Mouse (Mus musculus): ENCODE data around the gene Tefm. TPM values are rescaled to one million over a fixed set of nuclear protein-coding genes. Genes with fewer than 3 reads are reported as not detected.

The Tefm gene
- total RNA-seq, 1 experiment: 33.3 TPM

- DNase-seq (ENCODE audit: low read depth, low spot score): no peak
- peak overlapping the region; percentile 88 for H3K27ac ChIP-seq (ENCODE audit: insufficient read depth, low read depth, low read length, poor library complexity, severe bottlenecking)
- in situ Hi-C loops (cut with MboI; ENCODE audit: low sequenced_read_pairs in 2 of 2, unreplicated experiment in 2 of 2): no loop called here
- no peaks in the 10 kb centered on the region for H3K36me3 ChIP-seq (ENCODE audit: control insufficient read depth, insufficient read depth, low read length, poor library complexity, severe bottlenecking)
- H3K9ac ChIP-seq (ENCODE audit: insufficient read depth, low read depth, low read length, poor library complexity, severe bottlenecking): peak overlapping the region; percentile 59; the same call in 1 of the 2 replicates
- no peaks in the 10 kb centered on the region for H3K9me3 ChIP-seq (ENCODE audit: control insufficient read depth, insufficient read depth, low read depth, low read length)
- TF ChIP-seq CHD2 (IDR thresholded peaks at IDR 0.05; ENCODE audit: low read depth, low read length) (0 out of 2 replicates have a peak, but pooled peaks have one; percentile 8), ZC3H11A (IDR thresholded peaks at IDR 0.05; ENCODE audit: borderline replicate concordance, low read depth, low read length) (no peak), HCFC1 (IDR thresholded peaks at IDR 0.05; ENCODE audit: borderline replicate concordance, insufficient read depth, low read length) (no peak), ZNF384 (IDR thresholded peaks at IDR 0.05; ENCODE audit: low read depth, low read length) (peak; percentile 94), MAFK (IDR thresholded peaks at IDR 0.05; ENCODE audit: insufficient read depth, low read depth, low read length) (peak; percentile 88)
- H3K4me1 ChIP-seq (ENCODE audit: control insufficient read depth in 2 of 2, insufficient read depth in 2 of 2, low read length in 2 of 2, poor library complexity in 1 of 2): peaks cover 17 to 32% of the 10 kb centered on the region in 2 experiments
- peak overlapping the region; percentile 28 to 32; a peak in 2 of 4 replicates for H3K4me3 ChIP-seq (ENCODE audit: insufficient read depth in 1 of 2, low read depth in 1 of 2, low read length in 2 of 2, poor library complexity in 1 of 2, severe bottlenecking in 1 of 2)
Measured at GRCm38 (mm10) chr11:80176911-80177895, 35.2 kb upstream of the Tefm start.

DNA sequence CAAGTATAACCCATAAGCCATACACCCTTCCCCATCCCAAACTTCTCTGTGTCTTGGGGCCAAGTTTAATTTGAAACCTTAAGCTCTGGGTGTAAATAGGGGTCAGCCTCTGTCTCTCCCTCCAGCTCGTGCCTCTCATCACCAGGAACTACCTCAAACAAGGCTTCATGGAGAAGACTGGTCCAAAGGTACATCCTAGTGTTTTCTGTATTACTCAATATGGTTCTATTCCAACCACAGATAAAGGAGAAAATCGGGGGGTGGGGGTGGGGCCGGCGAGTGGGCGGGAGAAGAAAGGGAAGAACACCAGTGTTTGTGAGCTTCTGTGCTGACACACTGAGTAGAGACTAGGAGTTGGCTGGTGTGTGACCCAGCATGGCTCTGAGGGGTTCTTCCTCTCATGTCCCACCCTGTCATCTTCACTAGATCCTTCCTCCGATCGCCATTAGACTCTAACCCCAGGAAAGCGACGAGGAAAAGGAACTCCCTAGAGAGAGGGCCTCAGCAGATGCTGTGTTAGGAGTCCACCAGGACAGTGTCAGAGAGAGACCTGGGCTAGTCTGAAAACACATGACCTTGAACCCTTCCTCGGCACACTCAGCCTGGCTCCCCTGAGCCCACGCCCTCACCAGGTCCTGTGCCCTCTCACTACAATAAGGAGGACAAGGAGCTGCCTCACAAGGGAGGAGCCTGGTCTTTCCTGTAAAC is 32.1 kb upstream of the Tefm start:
- Histone ChIP-seq H3K36me3 (ENCODE audit: control insufficient read depth, insufficient read depth, low read length, poor library complexity, severe bottlenecking) (no peaks in the 10 kb centered on the region), H3K9ac (ENCODE audit: insufficient read depth, low read depth, low read length, poor library complexity, severe bottlenecking) (peak overlapping the region; percentile 13; the same call in 1 of the 2 replicates), H3K4me3 (ENCODE audit: insufficient read depth in 1 of 2, low read depth in 1 of 2, low read length in 2 of 2, poor library complexity in 1 of 2, severe bottlenecking in 1 of 2) (no peak overlapping the region), H3K27ac (ENCODE audit: insufficient read depth, low read depth, low read length, poor library complexity, severe bottlenecking) (no peak overlapping the region), H3K4me1 (ENCODE audit: control insufficient read depth in 2 of 2, insufficient read depth in 2 of 2, low read length in 2 of 2, poor library complexity in 1 of 2) (peaks cover 17 to 32% of the 10 kb centered on the region in 2 experiments), H3K9me3 (ENCODE audit: control insufficient read depth, insufficient read depth, low read depth, low read length) (no peaks in the 10 kb centered on the region)
- no peak for TF ChIP-seq CHD2 (IDR thresholded peaks at IDR 0.05; ENCODE audit: low read depth, low read length)
- TF ChIP-seq MAFK (IDR thresholded peaks at IDR 0.05; ENCODE audit: insufficient read depth, low read depth, low read length): no peak
- no peak for TF ChIP-seq HCFC1 (IDR thresholded peaks at IDR 0.05; ENCODE audit: borderline replicate concordance, insufficient read depth, low read length)
- no peak for TF ChIP-seq ZNF384 (IDR thresholded peaks at IDR 0.05; ENCODE audit: low read depth, low read length)
- no peak for TF ChIP-seq ZC3H11A (IDR thresholded peaks at IDR 0.05; ENCODE audit: borderline replicate concordance, low read depth, low read length)
- no peak for DNase-seq (ENCODE audit: low read depth, low spot score)
- in situ Hi-C loops (cut with MboI; ENCODE audit: low sequenced_read_pairs in 2 of 2, unreplicated experiment in 2 of 2): no loop called here

- no peak for DNase-seq (ENCODE audit: low read depth, low spot score)
- H3K36me3 ChIP-seq (ENCODE audit: control insufficient read depth, insufficient read depth, low read length, poor library complexity, severe bottlenecking): no peaks in the 10 kb centered on the region
- TF ChIP-seq CHD2 (IDR thresholded peaks at IDR 0.05; ENCODE audit: low read depth, low read length) (no peak), ZNF384 (IDR thresholded peaks at IDR 0.05; ENCODE audit: low read depth, low read length) (no peak), ZC3H11A (IDR thresholded peaks at IDR 0.05; ENCODE audit: borderline replicate concordance, low read depth, low read length) (no peak), MAFK (IDR thresholded peaks at IDR 0.05; ENCODE audit: insufficient read depth, low read depth, low read length) (peak; percentile 82), HCFC1 (IDR thresholded peaks at IDR 0.05; ENCODE audit: borderline replicate concordance, insufficient read depth, low read length) (no peak)
- H3K4me1 ChIP-seq (ENCODE audit: control insufficient read depth in 2 of 2, insufficient read depth in 2 of 2, low read length in 2 of 2, poor library complexity in 1 of 2): peaks cover 19 to 26% of the 10 kb centered on the region in 2 experiments
- H3K4me3 ChIP-seq (ENCODE audit: insufficient read depth in 1 of 2, low read depth in 1 of 2, low read length in 2 of 2, poor library complexity in 1 of 2, severe bottlenecking in 1 of 2): no peak overlapping the region
- H3K9me3 ChIP-seq (ENCODE audit: control insufficient read depth, insufficient read depth, low read depth, low read length): no peaks in the 10 kb centered on the region
- no peak overlapping the region for H3K9ac ChIP-seq (ENCODE audit: insufficient read depth, low read depth, low read length, poor library complexity, severe bottlenecking)
- no peak overlapping the region for H3K27ac ChIP-seq (ENCODE audit: insufficient read depth, low read depth, low read length, poor library complexity, severe bottlenecking)
- in situ Hi-C loops (cut with MboI; ENCODE audit: low sequenced_read_pairs in 2 of 2, unreplicated experiment in 2 of 2): no loop called here
Measured at GRCm38 (mm10) chr11:80171884-80172283, 29.9 kb upstream of the Tefm start.

DNA sequence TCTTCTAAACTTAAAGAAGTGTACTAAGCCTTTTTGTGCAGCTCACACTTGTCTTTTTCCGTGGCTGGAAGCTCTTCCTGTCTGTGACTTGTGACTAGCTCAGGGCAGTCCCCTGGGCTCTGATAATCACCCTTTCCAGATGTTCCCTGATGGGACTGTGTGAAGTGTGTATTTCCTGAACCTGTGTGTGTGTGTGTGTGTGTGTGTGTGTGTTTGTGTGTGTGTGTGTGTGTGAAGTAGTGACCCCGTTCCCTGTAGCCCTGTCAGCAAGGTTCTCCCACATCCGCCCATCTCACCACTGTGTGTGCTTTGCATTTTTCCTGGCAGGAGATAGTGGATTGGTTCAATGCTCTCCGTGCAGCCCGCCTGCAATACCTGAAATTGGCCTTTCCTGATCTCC is 28.4 kb upstream of the Tefm start:
- Histone ChIP-seq H3K9me3 (ENCODE audit: control insufficient read depth, insufficient read depth, low read depth, low read length) (no peaks in the 10 kb centered on the region), H3K36me3 (ENCODE audit: control insufficient read depth, insufficient read depth, low read length, poor library complexity, severe bottlenecking) (no peaks in the 10 kb centered on the region), H3K4me1 (ENCODE audit: control insufficient read depth in 2 of 2, insufficient read depth in 2 of 2, low read length in 2 of 2, poor library complexity in 1 of 2) (peaks cover 11 to 15% of the 10 kb centered on the region in 2 experiments), H3K4me3 (ENCODE audit: insufficient read depth in 1 of 2, low read depth in 1 of 2, low read length in 2 of 2, poor library complexity in 1 of 2, severe bottlenecking in 1 of 2) (no peak overlapping the region), H3K9ac (ENCODE audit: insufficient read depth, low read depth, low read length, poor library complexity, severe bottlenecking) (no peak overlapping the region), H3K27ac (ENCODE audit: insufficient read depth, low read depth, low read length, poor library complexity, severe bottlenecking) (no peak overlapping the region)
- no peak for DNase-seq (ENCODE audit: low read depth, low spot score)
- in situ Hi-C loops (cut with MboI; ENCODE audit: low sequenced_read_pairs in 2 of 2, unreplicated experiment in 2 of 2): no loop called here
- TF ChIP-seq CHD2 (IDR thresholded peaks at IDR 0.05; ENCODE audit: low read depth, low read length): no peak
- TF ChIP-seq ZC3H11A (IDR thresholded peaks at IDR 0.05; ENCODE audit: borderline replicate concordance, low read depth, low read length): no peak
- TF ChIP-seq ZNF384 (IDR thresholded peaks at IDR 0.05; ENCODE audit: low read depth, low read length): no peak
